Mouse (Mus musculus) liver, adult 2 months (tissue): ENCODE measurements around the gene Sox2.

Experiments used
- CTCF ChIP-seq: fragments of 200-500 bp; IDR thresholded peaks from 2 replicates; pipeline ENCODE4 v1.5.1; 2011; ENCODE audit warnings: low read depth, low read length, control low read depth
- POLR2A ChIP-seq: fragments of 200-500 bp; IDR thresholded peaks from 2 replicates; pipeline ENCODE4 v1.6.1; 2011; ENCODE audit warnings: low read length, control low read depth; ENCODE audit not compliant: insufficient read depth; ENCODE audit errors: extremely low read depth

- TF ChIP-seq CTCF (no peak), POLR2A (no peak)
Observed at GRCm38 (mm10) chr3:34614107-34614506, 36.1 kb upstream of the Sox2 start.
